Mouse (Mus musculus): ENCODE data around the gene Bcas3. TPM values are rescaled to one million over a fixed set of nuclear protein-coding genes. Genes with fewer than 3 reads are reported as not detected.

Bcas3 gene
- total RNA-seq, 2 experiments from 2014 or later, result 33.5 to 40.0 TPM

GRCm38 (mm10) chr11:85754631-85755502, 401.9 kb downstream of the Bcas3 start:
- DNase-seq, result no peak

- no peak for DNase-seq
Measured at GRCm38 (mm10) chr11:85755503-85756044, 402.6 kb downstream of the Bcas3 start.

GRCm38 (mm10) chr11:85758891-85759290, 405.9 kb downstream of the Bcas3 start:
- DNase-seq, result no peak

- no peak for DNase-seq
Measured at GRCm38 (mm10) chr11:85759634-85760439, 406.9 kb downstream of the Bcas3 start.

GRCm38 (mm10) chr11:85760486-85761141, 407.6 kb downstream of the Bcas3 start:
- DNase-seq, result peak; percentile 66

GRCm38 (mm10) chr11:85761170-85761569, 408.2 kb downstream of the Bcas3 start:
- no peak for DNase-seq

GRCm38 (mm10) chr11:85763655-85764054, 410.7 kb downstream of the Bcas3 start:
- no peak for DNase-seq

- DNase-seq, result no peak
Measured at GRCm38 (mm10) chr11:85766106-85766723, 413.2 kb downstream of the Bcas3 start.

GRCm38 (mm10) chr11:85766811-85767210, 413.8 kb downstream of the Bcas3 start:
- DNase-seq, result no peak

- no peak for DNase-seq
Measured at GRCm38 (mm10) chr11:85769740-85770139, 416.8 kb downstream of the Bcas3 start.

- no peak for DNase-seq
Measured at GRCm38 (mm10) chr11:85773391-85773790, 420.4 kb downstream of the Bcas3 start.

- DNase-seq, result no peak
Measured at GRCm38 (mm10) chr11:85774707-85775106, 421.7 kb downstream of the Bcas3 start.

GRCm38 (mm10) chr11:85775492-85775891, 422.5 kb downstream of the Bcas3 start:
- DNase-seq, result peak; percentile 65

- peak; percentile 35 for DNase-seq
Measured at GRCm38 (mm10) chr11:85776861-85777360, 423.9 kb downstream of the Bcas3 start.

- DNase-seq, result no peak
Measured at GRCm38 (mm10) chr11:85777950-85778349, 425.0 kb downstream of the Bcas3 start.

GRCm38 (mm10) chr11:85780303-85780702, 427.3 kb downstream of the Bcas3 start:
- no peak for DNase-seq

GRCm38 (mm10) chr11:85786113-85786718, 433.2 kb downstream of the Bcas3 start:
- no peak for DNase-seq

GRCm38 (mm10) chr11:85789750-85790149, 436.8 kb downstream of the Bcas3 start:
- DNase-seq, result no peak

- DNase-seq, result no peak
Measured at GRCm38 (mm10) chr11:85790267-85790666, 437.3 kb downstream of the Bcas3 start.

- no peak for DNase-seq
Measured at GRCm38 (mm10) chr11:85791212-85791611, 438.2 kb downstream of the Bcas3 start.

GRCm38 (mm10) chr11:85792534-85793215, 439.7 kb downstream of the Bcas3 start:
- DNase-seq, result no peak
